ENCODE assay signal across 24 mouse cellular contexts in genomic region chr6:83265653-83266052, GRCm38 (mm10). TPM values are rescaled to one million over a fixed set of nuclear protein-coding genes. Genes with fewer than 3 reads are reported as not detected.
DNase-seq lines count a peak whose midpoint lies in the region; ATAC-seq lines count a peak whose summit lies in the region.
"Had no signal": no experiment of that assay in that cellular context is flagged by ENCODE, and none has a peak within 500 bp of the region (broad histone marks: within the 10 kb centered on the region; RNA-seq: fewer than 3 reads in every experiment).

No protein-coding gene starts in this region.

- H3K36me3 ChIP-seq in embryonic facial prominence, embryonic 14.5 days (ENCODE audit: control insufficient read depth, insufficient read depth, low read length) = no peaks in the 10 kb centered on the region
- no peaks in the 10 kb centered on the region for H3K36me3 ChIP-seq in embryonic facial prominence, embryonic 10.5 days (replicated peaks)
- no peaks in the 10 kb centered on the region for H3K36me3 ChIP-seq in midbrain, embryonic 14.5 days (ENCODE audit: control insufficient read depth, insufficient read depth, low read length)
- H3K36me3 ChIP-seq in midbrain, embryonic 13.5 days = no peaks in the 10 kb centered on the region
- H3K36me3 ChIP-seq: embryonic facial prominence, embryonic 12.5 days; embryonic facial prominence, embryonic 15.5 days; forebrain, embryonic 15.5 days had no signal

- no peak overlapping the region for H3K4me3 ChIP-seq in embryonic facial prominence, embryonic 14.5 days (ENCODE audit: low read depth, low read length)
- no peak overlapping the region for H3K4me3 ChIP-seq in embryonic facial prominence, embryonic 10.5 days
- no peak overlapping the region for H3K4me3 ChIP-seq in midbrain, embryonic 14.5 days (replicated peaks; ENCODE audit: low read depth, low read length)
- H3K4me3 ChIP-seq in midbrain, embryonic 13.5 days (replicated peaks) = no peak overlapping the region
- H3K4me3 ChIP-seq: embryonic facial prominence, embryonic 12.5 days; embryonic facial prominence, embryonic 15.5 days; forebrain, embryonic 13.5 days; forebrain, embryonic 15.5 days had no signal

- H3K4me1 ChIP-seq in embryonic facial prominence, embryonic 14.5 days (ENCODE audit: control insufficient read depth, insufficient read depth, low read length) = peaks cover 4% of the 10 kb centered on the region; the same call in 1 of the 2 replicates
- peaks cover 15% of the 10 kb centered on the region; the same call in 1 of the 2 replicates for H3K4me1 ChIP-seq in embryonic facial prominence, embryonic 10.5 days
- H3K4me1 ChIP-seq in midbrain, embryonic 14.5 days (ENCODE audit: control insufficient read depth, insufficient read depth, low read length) = peaks cover 7% of the 10 kb centered on the region; the same call in 1 of the 2 replicates
- H3K4me1 ChIP-seq in midbrain, embryonic 13.5 days (replicated peaks) = peaks cover 12% of the 10 kb centered on the region

- no peak overlapping the region for H3K4me2 ChIP-seq in embryonic facial prominence, embryonic 14.5 days (ENCODE audit: low read depth, low read length)
- no peak overlapping the region for H3K4me2 ChIP-seq in midbrain, embryonic 14.5 days (ENCODE audit: low read length)
- no peak overlapping the region for H3K4me2 ChIP-seq in midbrain, embryonic 13.5 days (replicated peaks)
- H3K4me2 ChIP-seq: embryonic facial prominence, embryonic 12.5 days; embryonic facial prominence, embryonic 15.5 days; forebrain, embryonic 13.5 days; forebrain, embryonic 15.5 days had no signal

- 80% methylated on average over 4 of the region's 4 CpGs for WGBS in embryonic facial prominence, embryonic 14.5 days
- WGBS in embryonic facial prominence, embryonic 10.5 days = 86% methylated on average over 4 of the region's 4 CpGs
- 67% methylated on average over 4 of the region's 4 CpGs for WGBS in midbrain, embryonic 14.5 days
- 70% methylated on average over 4 of the region's 4 CpGs for WGBS in midbrain, embryonic 13.5 days

- DNase-seq in embryonic facial prominence, embryonic 14.5 days (ENCODE audit: low spot score) = no peak
- no peak for DNase-seq in embryonic facial prominence, embryonic 10.5 days (ENCODE audit: low spot score)
- DNase-seq in midbrain, embryonic 14.5 days = peak; percentile 46
- peak; percentile 72 for DNase-seq in MN1 (ENCODE audit: low spot score)
- DNase-seq in retina, embryonic 14.5 days (ENCODE audit: low spot score) = peak; percentile 74
- DNase-seq in testis, postnatal 14 days (ENCODE audit: low spot score) = no peak
- DNase-seq: adrenal gland, adult 8-10 months; adrenal gland, postnatal 14 days; adrenal gland, postnatal 36 days; cerebellum, adult 11 months; cerebellum, adult 18-20 months; cerebellum, adult 8-10 months; cerebellum, adult 9-11 months; cerebellum, postnatal 36 days had no signal

- no peaks in the 10 kb centered on the region for H3K27me3 ChIP-seq in embryonic facial prominence, embryonic 14.5 days (replicated peaks; ENCODE audit: control insufficient read depth, insufficient read depth, low read length)
- no peaks in the 10 kb centered on the region for H3K27me3 ChIP-seq in embryonic facial prominence, embryonic 10.5 days (replicated peaks; ENCODE audit: low read depth, poor library complexity, severe bottlenecking)
- H3K27me3 ChIP-seq in midbrain, embryonic 14.5 days (ENCODE audit: control insufficient read depth, insufficient read depth, low read length) = no peaks in the 10 kb centered on the region
- no peaks in the 10 kb centered on the region for H3K27me3 ChIP-seq in midbrain, embryonic 13.5 days
- H3K27me3 ChIP-seq: embryonic facial prominence, embryonic 12.5 days; embryonic facial prominence, embryonic 15.5 days; forebrain, embryonic 13.5 days; forebrain, embryonic 15.5 days; Patski had no signal

- no peak overlapping the region for H3K27ac ChIP-seq in embryonic facial prominence, embryonic 14.5 days (replicated peaks; ENCODE audit: low read depth, low read length)
- no peak overlapping the region for H3K27ac ChIP-seq in embryonic facial prominence, embryonic 10.5 days (replicated peaks)
- 0 out of 2 replicates have a peak overlapping the region, but pooled peaks have one; percentile 32 for H3K27ac ChIP-seq in midbrain, embryonic 14.5 days (replicated peaks; ENCODE audit: low read depth, low read length)
- H3K27ac ChIP-seq in midbrain, embryonic 13.5 days = no peak overlapping the region
- H3K27ac ChIP-seq: embryonic facial prominence, embryonic 12.5 days; embryonic facial prominence, embryonic 15.5 days; forebrain, embryonic 13.5 days; forebrain, embryonic 15.5 days had no signal

- ATAC-seq in embryonic facial prominence, embryonic 14.5 days (ENCODE audit: low read depth) = peak; percentile 30; the same call in 1 of the 2 replicates
- no peak for ATAC-seq in midbrain, embryonic 14.5 days (ENCODE audit: low FRiP score, low TSS enrichment)
- ATAC-seq in midbrain, embryonic 13.5 days = no peak
- no peak for ATAC-seq in erythroblast, adult 5-6 weeks (replicated peaks; ENCODE audit: low FRiP score, poor library complexity, severe bottlenecking)
- ATAC-seq: activated CD4-positive, CD25-positive, alpha-beta regulatory T cell, adult 4 months; forebrain, embryonic 13.5 days; forebrain, embryonic 15.5 days; forebrain, postnatal 0 days; Patski had no signal

- no peak overlapping the region for H3K9ac ChIP-seq in embryonic facial prominence, embryonic 14.5 days (ENCODE audit: low read depth, low read length)
- no peak overlapping the region for H3K9ac ChIP-seq in midbrain, embryonic 14.5 days (replicated peaks; ENCODE audit: low read length)
- H3K9ac ChIP-seq in midbrain, embryonic 13.5 days (replicated peaks) = no peak overlapping the region
- H3K9ac ChIP-seq: embryonic facial prominence, embryonic 12.5 days; embryonic facial prominence, embryonic 15.5 days; forebrain, embryonic 13.5 days; forebrain, embryonic 15.5 days; forebrain, postnatal 0 days had no signal

- no peaks in the 10 kb centered on the region for H3K9me3 ChIP-seq in embryonic facial prominence, embryonic 14.5 days (ENCODE audit: control insufficient read depth, low read length)
- no peaks in the 10 kb centered on the region for H3K9me3 ChIP-seq in embryonic facial prominence, embryonic 10.5 days
- H3K9me3 ChIP-seq in midbrain, embryonic 14.5 days (ENCODE audit: control insufficient read depth, low read length) = no peaks in the 10 kb centered on the region
- no peaks in the 10 kb centered on the region for H3K9me3 ChIP-seq in midbrain, embryonic 13.5 days
- H3K9me3 ChIP-seq: embryonic facial prominence, embryonic 12.5 days; embryonic facial prominence, embryonic 15.5 days; forebrain, embryonic 13.5 days; forebrain, embryonic 15.5 days had no signal

RNA-seq across cellular contexts. Expression of gene Slc4a5, which starts 46.0 kb away (rescaled TPM):
- polyA plus RNA-seq in embryonic facial prominence, embryonic 14.5 days (2014; fragmentation: Nextera tagmentation; extraction: Ambion mirVana) = 0.47 and 0.57 TPM in 2 replicates
- polyA plus RNA-seq in embryonic facial prominence, embryonic 10.5 days (2016; fragmentation: Nextera tagmentation; extraction: Ambion mirVana) = 0.70 and 0.97 TPM in 2 replicates
- polyA plus RNA-seq in midbrain, embryonic 14.5 days (2014; fragmentation: Nextera tagmentation; extraction: Ambion mirVana) = 0.27 and 0.55 TPM in 2 replicates
- polyA plus RNA-seq in midbrain, embryonic 13.5 days (2015; fragmentation: Nextera tagmentation; extraction: Ambion mirVana) = 0.22 and 0.48 TPM in 2 replicates
- 1.0 and 1.2 TPM in 2 replicates for total RNA-seq in erythroblast, adult 5-6 weeks (2015; ENCODE audit: low replicate concordance)
- total RNA-seq in erythroblast, adult 5-6 weeks (2017; ENCODE audit: low replicate concordance) = 0.28 and 0.43 TPM in 2 replicates
- total RNA-seq: common myeloid progenitor, adult 5-6 weeks had no signal

Comparison
In these comparisons a context has a peak if more than half of its experiments do, and no peak if none do; other contexts are left out.
1. DNase-seq: peak in midbrain, embryonic 14.5 days (single experiment), MN1 (single experiment) and retina, embryonic 14.5 days (single experiment); none in embryonic facial prominence, embryonic 14.5 days (single experiment), embryonic facial prominence, embryonic 10.5 days (single experiment) and testis, postnatal 14 days (single experiment).